In genomic region chr13:78938351-78938741, GRCm38 (mm10) we compare ENCODE assay signal across 13 mouse cellular contexts.
DNase-seq lines count a peak whose midpoint lies in the region; ATAC-seq lines count a peak whose summit lies in the region.
"Had no signal": no experiment of that assay in that cellular context is flagged by ENCODE, and none has a peak within 500 bp of the region (broad histone marks: within the 10 kb centered on the region; RNA-seq: fewer than 3 reads in every experiment).

No protein-coding gene starts in this region.

- WGBS in embryonic facial prominence, embryonic 11.5 days = 13% methylated on average over 5 of the region's 5 CpGs
- WGBS in hindbrain, embryonic 13.5 days = 11% methylated on average over 5 of the region's 5 CpGs
- WGBS in midbrain, embryonic 16.5 days = 27% methylated on average over 5 of the region's 5 CpGs

- H3K4me1 ChIP-seq in embryonic facial prominence, embryonic 11.5 days (ENCODE audit: control insufficient read depth, insufficient read depth, low read length) = no peaks in the 10 kb centered on the region
- H3K4me1 ChIP-seq in hindbrain, embryonic 13.5 days (replicated peaks) = peaks cover 17% of the 10 kb centered on the region
- H3K4me1 ChIP-seq in midbrain, embryonic 16.5 days (ENCODE audit: control insufficient read depth, insufficient read depth, low read length) = peaks cover 5% of the 10 kb centered on the region
- H3K4me1 ChIP-seq: heart, embryonic 13.5 days; intestine, embryonic 15.5 days; liver, embryonic 15.5 days had no signal

- no peaks in the 10 kb centered on the region for H3K9me3 ChIP-seq in embryonic facial prominence, embryonic 11.5 days (replicated peaks; ENCODE audit: control insufficient read depth, low read length)
- no peaks in the 10 kb centered on the region for H3K9me3 ChIP-seq in hindbrain, embryonic 13.5 days
- no peaks in the 10 kb centered on the region for H3K9me3 ChIP-seq in midbrain, embryonic 16.5 days (replicated peaks; ENCODE audit: control insufficient read depth, low read length, poor library complexity, severe bottlenecking)
- H3K9me3 ChIP-seq: heart, embryonic 13.5 days; intestine, embryonic 15.5 days; liver, embryonic 15.5 days had no signal

- no peak overlapping the region for H3K4me2 ChIP-seq in embryonic facial prominence, embryonic 11.5 days (ENCODE audit: low read depth, low read length)
- 0 out of 2 replicates have a peak overlapping the region, but pooled peaks have one; percentile 18 for H3K4me2 ChIP-seq in hindbrain, embryonic 13.5 days
- H3K4me2 ChIP-seq in midbrain, embryonic 16.5 days (ENCODE audit: low read length) = no peak overlapping the region
- H3K4me2 ChIP-seq: heart, embryonic 13.5 days; intestine, embryonic 15.5 days; liver, embryonic 15.5 days had no signal

- no peak overlapping the region for H3K9ac ChIP-seq in embryonic facial prominence, embryonic 11.5 days (replicated peaks; ENCODE audit: low read length)
- no peak overlapping the region for H3K9ac ChIP-seq in hindbrain, embryonic 13.5 days
- H3K9ac ChIP-seq in midbrain, embryonic 16.5 days (ENCODE audit: low read depth, low read length) = no peak overlapping the region
- H3K9ac ChIP-seq: heart, embryonic 13.5 days; intestine, embryonic 15.5 days; liver, embryonic 15.5 days had no signal

- H3K36me3 ChIP-seq in embryonic facial prominence, embryonic 11.5 days (replicated peaks; ENCODE audit: control insufficient read depth, insufficient read depth, low read depth, low read length) = no peaks in the 10 kb centered on the region
- H3K36me3 ChIP-seq in hindbrain, embryonic 13.5 days = no peaks in the 10 kb centered on the region
- no peaks in the 10 kb centered on the region for H3K36me3 ChIP-seq in midbrain, embryonic 16.5 days (ENCODE audit: control insufficient read depth, insufficient read depth, low read length)
- H3K36me3 ChIP-seq: heart, embryonic 13.5 days; intestine, embryonic 15.5 days; liver, embryonic 15.5 days had no signal

- H3K4me3 ChIP-seq in embryonic facial prominence, embryonic 11.5 days (ENCODE audit: low read depth, low read length) = no peak overlapping the region
- no peak overlapping the region for H3K4me3 ChIP-seq in hindbrain, embryonic 13.5 days
- no peak overlapping the region for H3K4me3 ChIP-seq in midbrain, embryonic 16.5 days (ENCODE audit: low read depth, low read length)
- H3K4me3 ChIP-seq: heart, embryonic 13.5 days; intestine, embryonic 15.5 days; liver, embryonic 15.5 days had no signal

- H3K27ac ChIP-seq in embryonic facial prominence, embryonic 11.5 days (replicated peaks; ENCODE audit: low read depth, low read length) = no peak overlapping the region
- peak overlapping the region; percentile 76 for H3K27ac ChIP-seq in hindbrain, embryonic 13.5 days
- H3K27ac ChIP-seq in midbrain, embryonic 16.5 days (ENCODE audit: low read length) = no peak overlapping the region
- H3K27ac ChIP-seq: heart, embryonic 13.5 days; intestine, embryonic 15.5 days; liver, embryonic 15.5 days had no signal

- no peak for ATAC-seq in embryonic facial prominence, embryonic 11.5 days (replicated peaks; ENCODE audit: insufficient number of reproducible peaks, low FRiP score, low TSS enrichment, low read depth)
- 0 out of 2 replicates have a peak, but pooled peaks have one; percentile 37 for ATAC-seq in hindbrain, embryonic 13.5 days (ENCODE audit: low FRiP score)
- ATAC-seq in midbrain, embryonic 16.5 days = 0 out of 2 replicates have a peak, but pooled peaks have one; percentile 6
- ATAC-seq: intestine, embryonic 15.5 days had no signal

- peak; percentile 73 for DNase-seq in embryo, embryonic 10.5 days (ENCODE audit: low spot score)
- DNase-seq in embryonic facial prominence, embryonic 11.5 days (ENCODE audit: low spot score) = peak; percentile 31
- DNase-seq in c-Kit-positive CD71-positive TER-119-positive erythroid progenitor cells, embryonic 14.5 days (ENCODE audit: low spot score) = no peak
- no peak for DNase-seq in thymus, postnatal 0 days (ENCODE audit: low spot score)
- DNase-seq in spleen, postnatal 4 days (ENCODE audit: low spot score in 2 of 2) = no peak
- no peak for DNase-seq in yolk sac, embryonic 10.5 days (ENCODE audit: low spot score)
- DNase-seq: adrenal gland, postnatal 25 days; kidney, postnatal 4 days had no signal

- no peaks in the 10 kb centered on the region for H3K27me3 ChIP-seq in embryonic facial prominence, embryonic 11.5 days (ENCODE audit: control insufficient read depth, insufficient read depth, low read length)
- no peaks in the 10 kb centered on the region for H3K27me3 ChIP-seq in hindbrain, embryonic 13.5 days
- no peaks in the 10 kb centered on the region for H3K27me3 ChIP-seq in midbrain, embryonic 16.5 days (ENCODE audit: control insufficient read depth, insufficient read depth, low read depth, low read length)
- H3K27me3 ChIP-seq: heart, embryonic 13.5 days; intestine, embryonic 15.5 days; liver, embryonic 15.5 days had no signal

Comparison
In these comparisons a context has a peak if more than half of its experiments do, and no peak if none do; other contexts are left out.
1. DNase-seq: peak in embryo, embryonic 10.5 days (single experiment) and embryonic facial prominence, embryonic 11.5 days (single experiment); none in c-Kit-positive CD71-positive TER-119-positive erythroid progenitor cells, embryonic 14.5 days (single experiment), thymus, postnatal 0 days (single experiment), spleen, postnatal 4 days (0 of 2) and yolk sac, embryonic 10.5 days (single experiment).